Mouse (Mus musculus) liver, postnatal 0 days (tissue): ENCODE results near the gene Phf23.

Source experiments
- CTCF ChIP-seq: sonication (generic); IDR thresholded peaks from 2 replicates; pipeline ENCODE4 v1.5.1; 2016; ENCODE audit warnings: antibody characterized with exemption, low read depth
- EP300 ChIP-seq: IDR thresholded peaks from 2 replicates; pipeline ENCODE4 v1.6.1; 2016; ENCODE audit warnings: antibody characterized with exemption, low read depth, mild to moderate bottlenecking

DNA sequence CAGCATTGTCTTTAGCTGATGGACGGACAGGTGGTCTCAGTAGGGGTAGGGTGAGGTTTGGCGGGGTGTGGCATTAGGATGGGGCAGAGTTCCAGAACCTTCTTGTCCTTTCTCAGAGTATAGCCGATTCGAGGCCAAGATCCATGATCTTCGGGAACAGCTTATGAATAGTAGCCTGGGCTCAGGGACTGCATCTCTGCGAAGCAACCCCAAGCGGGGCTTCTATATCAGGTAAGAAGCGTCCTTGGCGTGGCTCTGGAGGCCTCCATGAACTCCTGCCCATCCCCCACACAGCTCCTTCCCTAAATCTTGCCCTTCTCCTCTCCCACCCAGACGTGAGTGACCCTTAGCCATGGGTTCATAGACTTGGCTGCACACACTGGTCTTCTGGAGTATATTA, 44.1 kb downstream of the Phf23 start:
- no peak for TF ChIP-seq CTCF
- TF ChIP-seq EP300, result no peak
